Mouse (Mus musculus) heart, postnatal 25 days (tissue): ENCODE measurements at regions not wholly inside any gene's neighbourhood (a gene's known extent, or its start where the extent isn't known, plus 50 kb on each side); places are given as distances from the start of the nearest gene placed in this dataset.
A peak's percentile ranks its signal among the peaks of the same experiment; 100 is the strongest.

ENCODE experiments used
- DNase-seq: peaks from one replicate; pipeline ENCODE4 v3.0.0; 2022; ENCODE audit warnings: low spot score
- intact Hi-C: fragments of 180-260 bp; cut with DNase I; formaldehyde crosslinking; loops from one replicate; pipeline ENCODE4 v1.15.1; 2025

- intact Hi-C loops: no loop called here
- no peak for DNase-seq
Measured at GRCm38 (mm10) chr6:89003197-89003923, 101.3 kb downstream of the Tpra1 start.

- intact Hi-C loops: no loop called here
- DNase-seq: no peak
Measured at GRCm38 (mm10) chr6:89005094-89005493, 103.0 kb downstream of the Tpra1 start.

- intact Hi-C loops: no loop called here
- no peak for DNase-seq
Measured at GRCm38 (mm10) chr6:89006997-89007396, 104.9 kb downstream of the Tpra1 start.

DNA sequence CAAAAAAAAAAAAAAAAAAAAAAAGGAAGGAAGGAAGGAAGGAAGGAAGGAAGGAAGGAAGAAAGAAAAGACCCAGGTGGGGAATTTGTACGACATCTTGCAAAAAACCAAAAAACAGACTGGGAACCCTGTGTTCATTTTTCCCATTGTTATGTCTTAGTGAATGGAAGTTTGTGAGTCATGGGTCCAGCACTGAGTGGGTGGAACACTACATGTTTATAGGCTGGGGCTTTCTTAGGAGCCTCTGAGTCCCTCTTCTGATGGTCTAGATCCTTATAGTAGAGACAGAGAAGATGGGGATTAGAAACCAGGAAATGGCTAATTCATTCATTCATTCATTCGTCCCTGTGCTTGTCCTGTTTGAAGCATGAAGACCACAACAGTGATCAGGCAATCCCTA is 105.5 kb downstream of the Tpra1 start:
- intact Hi-C loops: no loop called here
- DNase-seq: no peak

DNA sequence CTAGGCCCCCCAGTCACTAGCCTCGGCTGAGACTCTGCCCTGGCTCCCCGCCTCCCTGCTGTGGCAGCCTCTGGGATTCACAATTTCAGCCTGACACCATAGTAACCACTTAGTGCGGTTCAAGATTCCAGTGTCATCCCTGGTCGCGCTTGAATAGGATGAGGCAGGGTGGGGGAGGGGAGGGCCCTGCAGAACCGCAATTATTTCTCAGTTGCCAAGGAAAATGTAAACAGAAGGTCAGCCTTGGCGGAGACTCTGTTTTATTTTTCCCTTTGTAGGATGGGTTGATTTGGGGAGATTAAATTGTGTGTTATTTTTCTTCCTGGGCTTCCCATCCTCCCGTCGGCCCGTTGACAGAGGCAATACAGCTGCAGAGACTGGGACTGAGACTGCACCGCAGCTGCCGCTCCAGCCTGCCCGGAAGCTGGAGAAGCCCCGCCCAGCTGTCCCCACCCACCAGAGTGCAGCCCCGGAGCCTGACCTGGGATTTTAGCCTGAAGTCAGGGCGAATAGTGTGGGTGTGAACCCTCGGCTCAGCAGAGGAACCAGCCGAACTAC is 106.6 kb downstream of the Tpra1 start:
- peak; percentile 42 for DNase-seq
- intact Hi-C loops: no loop called here

DNA sequence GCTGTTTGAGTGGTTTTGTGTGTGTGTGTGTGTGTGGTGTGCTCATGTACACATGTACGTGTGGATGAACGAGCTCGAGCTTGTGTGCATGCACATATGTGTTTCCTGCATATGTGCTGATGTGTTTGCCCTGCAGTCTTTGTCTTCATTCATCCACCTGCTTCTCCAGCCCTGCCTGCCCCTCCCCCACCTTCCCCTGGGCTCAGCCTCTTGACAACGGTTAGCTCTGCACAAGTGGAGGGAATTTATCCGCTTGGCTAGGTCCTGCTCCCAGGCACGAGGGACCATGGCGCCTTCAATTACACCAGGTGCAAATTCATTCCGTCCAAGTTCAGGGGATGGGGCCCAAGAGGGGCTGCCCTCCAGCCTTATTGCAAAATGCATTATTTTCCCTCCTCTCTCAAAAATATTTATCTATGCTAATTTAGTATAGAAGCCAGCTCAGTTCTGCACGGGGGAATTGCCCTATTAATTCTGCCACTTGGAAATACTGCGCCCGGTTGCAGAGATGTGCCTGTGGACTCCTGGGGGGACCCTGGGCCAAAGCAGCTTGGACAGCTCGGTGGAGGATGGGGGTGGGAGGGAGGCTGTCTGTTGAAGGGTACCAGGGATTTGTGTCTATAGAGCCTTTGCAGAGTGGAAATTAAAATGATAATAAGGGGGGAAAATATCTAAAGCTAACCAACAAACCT is 111.1 kb downstream of the Tpra1 start:
- no peak for DNase-seq
- intact Hi-C loops: no loop called here

- no peak for DNase-seq
- intact Hi-C loops: no loop called here
Measured at GRCm38 (mm10) chr6:89013690-89014061, 111.6 kb downstream of the Tpra1 start.

DNA sequence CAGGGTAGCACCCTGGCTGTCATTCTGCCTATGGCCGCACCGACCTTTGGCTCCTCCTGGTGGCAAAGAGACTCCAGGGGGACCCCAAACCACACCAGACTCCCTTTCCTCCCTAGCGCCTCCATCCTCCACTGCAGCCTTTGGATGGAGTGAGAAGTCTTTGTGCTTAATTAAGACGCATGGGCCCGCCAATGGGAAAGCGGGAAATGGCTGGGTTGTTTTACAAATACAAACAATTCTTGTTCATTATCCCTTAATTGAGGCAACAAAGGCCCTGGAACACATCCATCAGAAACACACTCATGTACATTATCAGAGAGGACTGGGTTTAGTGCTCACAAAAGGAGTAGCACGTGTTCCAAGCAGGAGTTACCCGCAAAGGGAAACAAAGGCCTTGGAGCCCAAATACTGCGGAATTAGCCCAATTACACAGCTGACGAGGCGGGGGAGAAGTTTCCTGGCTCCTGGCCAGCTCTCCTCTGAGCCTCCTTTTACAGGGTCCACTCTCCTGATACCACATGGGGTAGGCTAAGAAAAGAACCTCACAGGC is 122.1 kb downstream of the Tpra1 start:
- DNase-seq: no peak
- intact Hi-C loops: no loop called here

- intact Hi-C loops: no loop called here
- no peak for DNase-seq
Measured at GRCm38 (mm10) chr6:89033433-89034298, 131.6 kb downstream of the Tpra1 start.

DNA sequence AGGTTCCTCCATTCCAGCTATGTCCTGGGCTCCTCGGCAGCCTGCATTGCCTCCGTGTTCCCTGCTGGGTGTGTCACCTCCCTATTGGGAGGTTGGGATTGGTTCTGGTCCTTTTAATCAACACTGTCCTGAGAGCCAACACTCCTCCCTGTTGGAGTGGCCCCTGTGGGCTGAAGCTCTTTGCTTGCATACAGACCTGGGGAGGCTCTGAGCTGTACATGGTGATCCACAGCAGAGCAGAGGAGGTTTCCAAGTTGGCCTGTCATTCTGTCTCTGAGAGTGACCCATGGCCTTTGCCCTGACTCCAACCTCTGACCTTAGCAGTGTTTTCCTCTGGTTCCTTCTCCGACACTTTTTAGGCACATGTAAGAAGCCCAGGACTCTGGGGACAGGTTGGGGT is 132.4 kb downstream of the Tpra1 start:
- intact Hi-C loops: no loop called here
- DNase-seq: no peak

DNA sequence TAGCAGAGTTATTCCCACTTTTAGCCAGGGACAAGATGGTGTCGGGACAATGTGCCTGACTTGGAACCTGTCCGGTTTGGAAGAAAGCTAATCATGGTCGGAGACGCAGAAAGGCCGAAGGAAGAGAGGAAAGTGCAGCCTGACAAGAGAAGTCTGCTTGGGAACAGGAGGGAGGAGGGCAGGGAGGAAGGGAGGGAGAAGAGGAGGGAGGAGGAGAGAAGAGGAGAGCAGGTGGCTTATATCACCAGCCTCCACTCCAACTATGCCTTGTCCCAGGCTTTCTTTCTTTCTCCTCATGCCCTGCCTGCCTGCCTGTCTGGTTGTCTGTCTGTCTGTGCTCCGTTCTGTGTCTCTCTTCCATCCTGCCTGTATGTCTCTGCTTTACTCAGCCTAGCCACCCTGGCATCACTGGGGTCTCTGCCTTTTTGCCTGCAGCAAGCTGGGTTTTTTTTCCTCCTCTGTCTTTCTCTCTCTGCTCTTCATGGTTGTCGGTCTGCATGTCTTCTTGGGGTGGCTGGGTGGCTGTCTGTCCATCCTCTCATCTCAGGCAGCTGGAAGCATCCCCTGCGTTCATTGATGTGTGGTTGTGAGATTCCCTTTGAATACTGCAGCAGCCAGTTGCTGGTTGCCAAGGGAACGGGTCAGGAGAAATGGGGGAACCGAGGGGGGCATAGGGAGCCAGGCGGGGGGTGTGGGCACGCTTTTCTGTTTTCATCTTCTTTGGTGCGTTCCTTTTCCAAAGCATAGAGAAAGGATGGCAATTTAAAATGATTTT is 133.2 kb downstream of the Tpra1 start:
- intact Hi-C loops: loop anchor here (5.0 kb wide), 1 partner anchor 108 kb away; no protein-coding TSS in a partner anchor
- no peak for DNase-seq

DNA sequence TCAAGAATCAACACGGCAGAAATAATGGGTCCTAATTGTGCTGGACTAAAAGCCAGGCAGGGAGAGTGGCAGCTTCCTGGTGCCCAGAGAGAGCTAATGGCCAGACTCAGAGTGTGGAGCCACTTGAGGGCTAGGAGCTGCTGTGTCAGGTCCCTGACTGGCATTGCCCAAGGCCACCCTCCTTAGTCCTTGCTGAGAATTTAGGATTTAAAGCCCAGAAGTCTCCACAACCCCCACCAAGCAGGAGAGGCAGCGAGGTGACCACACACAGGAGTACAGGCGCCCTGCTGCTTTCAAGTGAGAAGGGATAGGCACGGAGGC is 133.7 kb downstream of the Tpra1 start:
- DNase-seq: no peak
- intact Hi-C loops: loop anchor here (5.0 kb wide), 1 partner anchor 108 kb away; no protein-coding TSS in a partner anchor

- intact Hi-C loops: loop anchor here (5.0 kb wide), 1 partner anchor 110 kb away; no protein-coding TSS in a partner anchor
Measured at GRCm38 (mm10) chr6:89037392-89037791, 135.3 kb downstream of the Tpra1 start.

GRCm38 (mm10) chr6:89037901-89038300 is 135.8 kb downstream of the Tpra1 start:
- no peak for DNase-seq
- intact Hi-C loops: loop anchor here (5.0 kb wide), 1 partner anchor 111 kb away; no protein-coding TSS in a partner anchor

More at GRCm38 (mm10) chr6:89037392-89037791, 135.3 kb downstream of the Tpra1 start:
- no peak for DNase-seq

DNA sequence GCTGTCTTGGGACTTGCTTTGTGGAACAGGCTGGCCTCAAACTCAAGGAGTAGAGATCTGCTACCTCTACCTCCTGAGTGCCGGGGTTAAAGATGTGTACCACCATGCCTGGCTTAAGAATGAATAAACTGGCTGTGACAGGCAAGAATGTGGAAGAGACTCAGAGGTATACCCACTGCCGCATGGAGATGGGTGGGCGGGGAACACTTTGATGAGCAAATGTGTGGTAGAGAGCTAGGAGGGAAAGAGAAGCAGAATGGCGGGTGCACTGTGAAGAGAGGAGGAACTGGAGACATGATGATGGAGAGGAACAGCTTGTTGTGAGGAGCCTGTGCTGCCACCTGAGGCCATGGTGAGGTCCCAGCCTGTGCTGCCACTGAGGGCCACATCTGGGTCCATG is 138.9 kb downstream of the Tpra1 start:
- intact Hi-C loops: no loop called here

DNA sequence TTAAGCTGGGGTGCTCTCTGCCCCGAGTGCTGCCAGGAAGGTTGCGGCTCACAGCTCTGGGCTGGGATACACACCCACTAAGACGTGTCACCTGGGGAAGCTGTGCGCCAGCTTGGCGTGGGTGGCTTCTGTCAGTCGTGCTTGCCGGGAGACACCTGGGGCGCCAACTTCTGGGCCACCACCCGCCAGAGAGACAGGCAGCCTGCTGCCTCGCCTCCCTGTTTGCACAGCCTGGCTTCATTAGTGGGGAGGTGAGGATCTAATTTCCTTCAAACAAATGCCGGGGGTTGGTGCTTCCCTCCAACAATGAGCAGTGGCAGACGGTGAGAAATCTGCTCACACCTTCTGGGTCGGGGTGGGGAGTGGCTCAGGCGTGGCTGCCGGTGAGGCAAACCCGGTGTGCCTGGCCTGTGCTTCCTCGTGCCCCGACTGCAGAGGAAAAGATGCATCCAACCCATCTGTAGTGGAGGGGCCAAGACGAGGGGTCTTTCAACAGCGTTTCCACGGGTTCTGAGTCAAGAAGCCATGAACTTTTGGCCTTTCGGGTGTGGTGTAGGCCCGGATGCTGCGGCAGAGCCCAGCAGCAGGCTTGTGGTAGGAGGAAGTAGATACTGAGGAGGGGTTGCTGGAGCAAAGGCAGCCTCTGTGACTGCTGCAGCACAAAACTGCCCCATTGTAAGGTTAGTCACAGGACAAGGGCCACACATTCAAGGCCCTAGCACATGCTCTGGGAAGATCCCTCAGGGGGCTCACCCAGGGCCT is 140.6 kb downstream of the Tpra1 start:
- no peak for DNase-seq
- intact Hi-C loops: no loop called here

More for the DNA sequence above, 138.9 kb downstream of the Tpra1 start:
- no peak for DNase-seq

DNA sequence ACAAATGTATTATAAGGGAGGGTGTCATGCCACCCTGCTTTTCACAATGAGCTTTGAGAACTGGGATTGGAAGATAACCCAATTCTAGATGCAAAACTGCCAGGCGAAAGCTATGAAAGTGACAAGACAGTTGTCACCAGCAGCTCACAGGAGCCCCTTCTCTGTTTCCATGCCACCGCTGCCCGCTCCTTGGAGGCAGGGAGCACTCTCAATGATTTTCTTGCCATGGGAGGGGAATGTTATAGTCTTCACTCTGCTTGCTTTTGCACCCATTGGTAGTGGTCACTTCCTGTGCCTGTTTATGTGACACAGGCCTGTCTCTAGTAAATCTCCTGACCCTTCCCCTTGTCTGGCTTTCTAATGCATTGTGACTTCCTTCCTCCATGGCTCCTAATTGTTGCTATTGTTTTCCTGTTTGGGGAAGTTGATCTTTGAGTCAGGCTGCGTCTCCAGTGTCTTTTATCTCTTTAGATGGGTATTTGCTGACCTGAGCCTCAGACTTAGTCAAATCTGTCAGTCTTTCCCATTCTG is 143.4 kb downstream of the Tpra1 start:
- intact Hi-C loops: no loop called here

DNA sequence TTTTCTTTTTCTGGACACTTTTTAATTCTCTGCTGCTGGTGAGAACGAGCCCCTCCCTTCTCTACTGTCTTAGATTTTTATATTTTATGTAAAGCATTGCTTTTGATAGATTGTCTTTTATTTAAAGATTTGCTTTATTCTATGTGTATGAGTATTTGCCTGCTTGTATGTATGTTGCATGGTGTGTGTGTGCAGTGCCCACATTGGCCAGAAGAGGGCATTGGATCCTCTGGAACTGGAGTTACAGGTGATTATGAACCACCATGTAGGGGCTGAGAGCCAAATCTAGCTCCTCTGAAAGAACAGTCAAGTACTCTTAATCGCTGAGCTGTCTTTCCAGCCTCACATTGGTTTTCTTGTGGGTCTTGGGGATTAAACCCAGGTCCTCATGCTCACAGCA is 144.4 kb downstream of the Tpra1 start:
- intact Hi-C loops: no loop called here
- DNase-seq: no peak

More for the DNA sequence above, 143.4 kb downstream of the Tpra1 start:
- DNase-seq: no peak
